Mouse (Mus musculus) kidney, adult 11 months (tissue): ENCODE measurements around the gene Sema4d.

ENCODE experiments used
- DNase-seq: peaks from one replicate; pipeline ENCODE4 v3.0.0; 2022

Sema4d gene

DNA sequence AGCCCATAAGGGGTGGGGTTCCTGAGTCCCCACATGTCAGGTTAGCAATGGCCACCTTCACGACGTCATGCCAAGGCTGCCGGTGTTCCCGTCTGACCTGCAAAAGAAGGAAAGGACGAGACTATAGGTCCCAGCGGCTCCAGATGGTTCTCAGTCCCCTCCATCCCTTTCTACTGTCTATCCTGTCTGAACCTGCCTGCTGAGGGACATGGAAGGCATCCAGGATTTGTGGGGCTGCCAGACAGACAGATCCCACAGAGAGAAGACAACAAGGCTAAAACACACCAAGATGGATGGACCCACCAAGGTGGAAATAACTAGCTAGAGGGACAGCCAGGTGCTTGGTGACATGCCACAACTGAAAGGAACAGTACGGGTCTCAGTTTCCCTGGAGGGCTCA lies 68.1 kb downstream of the Sema4d start:
- no peak for DNase-seq

DNA sequence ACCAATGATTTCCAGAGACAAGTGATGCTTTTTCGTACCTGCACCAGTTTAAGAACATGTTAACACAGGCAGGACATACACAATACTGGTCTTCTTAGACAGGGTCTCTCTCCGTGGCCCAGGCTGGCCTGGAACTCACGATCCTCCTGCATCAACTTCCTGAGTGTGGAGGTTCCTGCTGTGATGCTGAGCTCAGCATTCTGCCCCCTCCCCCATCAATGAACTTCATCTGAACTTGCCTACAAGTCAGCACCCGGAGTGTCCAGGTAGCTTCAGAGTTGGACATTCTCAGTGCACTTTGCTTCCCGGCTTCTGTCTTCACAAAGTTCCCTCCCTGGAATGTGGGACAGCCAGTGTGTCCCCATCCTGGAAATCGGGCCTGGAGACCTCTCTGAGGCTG lies 69.0 kb downstream of the Sema4d start:
- DNase-seq = no peak

DNA sequence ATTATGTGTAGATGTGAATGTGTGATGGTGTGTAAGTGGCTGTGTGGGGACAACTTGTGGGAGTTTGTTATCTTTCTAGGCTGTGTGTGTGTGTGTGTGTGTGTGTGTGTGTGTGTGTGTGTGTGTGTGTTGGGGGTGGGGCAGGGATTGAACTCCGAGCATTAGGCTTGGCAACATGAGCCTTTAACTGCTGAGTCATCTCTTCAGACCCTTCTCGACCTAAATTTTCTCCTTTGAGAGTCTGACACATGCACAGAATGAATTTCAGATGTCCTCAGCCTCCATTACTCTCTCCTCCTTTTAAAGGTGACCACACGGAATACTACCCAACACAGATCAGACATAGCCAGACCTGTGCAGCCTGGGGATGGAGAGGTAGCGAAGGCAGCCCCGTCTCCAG lies 70.4 kb downstream of the Sema4d start:
- no peak for DNase-seq

DNA sequence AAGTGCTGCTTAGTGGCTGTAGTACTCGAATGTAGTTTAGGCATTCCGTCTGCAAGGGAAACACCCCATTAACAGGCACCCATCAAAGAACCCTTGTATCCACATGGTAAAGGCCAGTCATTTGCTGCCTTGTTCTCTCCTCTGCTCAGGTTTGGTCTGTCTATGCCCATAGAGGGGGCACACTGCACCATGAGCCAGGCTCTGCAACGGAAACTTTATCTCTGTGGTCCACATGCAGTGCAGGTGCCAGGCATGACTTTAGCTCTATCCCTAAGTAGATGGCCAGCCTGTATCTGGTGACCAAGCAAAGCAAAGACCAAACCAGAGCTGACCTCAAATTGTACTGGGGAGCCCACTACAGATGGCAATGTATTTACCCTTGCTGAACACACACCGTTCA lies 73.0 kb downstream of the Sema4d start:
- no peak for DNase-seq

DNA sequence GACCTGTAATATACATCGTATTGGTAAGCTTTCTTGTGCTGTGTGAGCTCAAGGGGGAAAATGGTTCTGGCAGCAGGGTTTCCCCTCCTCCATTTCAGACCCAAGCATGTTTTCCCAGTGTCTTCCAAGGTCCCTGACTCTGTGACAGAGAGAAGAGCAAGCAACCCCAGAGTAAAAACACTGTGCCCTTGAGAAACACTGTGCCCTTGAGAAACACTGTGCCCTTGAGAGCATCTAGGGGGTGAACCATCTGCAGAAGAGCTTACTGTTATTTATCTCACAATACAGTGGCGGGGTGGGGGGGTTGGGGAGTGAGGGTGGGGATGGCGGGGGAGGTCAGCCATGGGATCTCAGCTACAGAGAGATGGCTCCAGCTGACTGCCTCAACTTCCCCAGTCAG lies 74.3 kb downstream of the Sema4d start:
- DNase-seq = no peak

DNA sequence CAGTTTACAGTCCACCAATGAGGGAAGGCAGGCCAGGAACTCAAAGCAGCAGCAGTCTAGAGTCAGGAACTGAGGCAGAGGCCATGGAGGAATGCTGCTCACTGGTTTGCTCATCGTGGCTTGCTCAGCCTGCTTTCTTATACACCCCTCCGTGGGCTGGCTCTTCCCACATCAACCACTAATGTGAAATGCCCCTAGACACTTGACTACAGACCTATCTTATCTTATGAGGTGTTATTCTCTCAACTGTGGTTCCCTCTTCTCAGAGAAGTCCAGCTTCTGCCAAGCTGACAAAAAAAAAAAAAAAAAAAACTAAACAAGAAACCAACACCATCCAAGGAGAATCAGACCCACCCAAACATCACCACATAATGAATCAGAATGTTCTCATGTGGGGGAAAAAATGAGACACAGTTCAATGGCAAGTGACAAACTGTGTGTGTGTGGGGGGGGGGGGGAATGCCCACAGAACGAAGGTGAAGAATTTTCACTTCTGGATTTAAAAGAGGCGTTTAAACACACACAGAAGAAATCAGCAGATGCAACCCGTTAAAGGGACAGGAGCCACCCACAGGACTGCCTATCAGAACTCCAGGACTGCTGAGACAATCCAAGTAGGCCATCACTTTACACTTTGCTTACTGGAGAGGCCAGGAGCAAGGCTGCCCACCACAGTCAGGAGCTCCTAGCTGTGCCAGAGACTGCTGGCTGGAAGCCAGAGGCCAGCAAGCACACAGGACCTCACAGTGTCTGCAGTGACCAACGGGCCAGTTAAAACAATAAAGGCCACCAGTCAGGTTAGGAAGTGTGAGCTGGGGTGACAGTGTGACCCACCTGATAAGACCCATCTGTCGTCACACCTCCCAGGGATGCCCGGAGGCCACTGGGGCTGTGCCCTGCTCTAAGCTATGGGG lies 76.9 kb downstream of the Sema4d start:
- no peak for DNase-seq

DNA sequence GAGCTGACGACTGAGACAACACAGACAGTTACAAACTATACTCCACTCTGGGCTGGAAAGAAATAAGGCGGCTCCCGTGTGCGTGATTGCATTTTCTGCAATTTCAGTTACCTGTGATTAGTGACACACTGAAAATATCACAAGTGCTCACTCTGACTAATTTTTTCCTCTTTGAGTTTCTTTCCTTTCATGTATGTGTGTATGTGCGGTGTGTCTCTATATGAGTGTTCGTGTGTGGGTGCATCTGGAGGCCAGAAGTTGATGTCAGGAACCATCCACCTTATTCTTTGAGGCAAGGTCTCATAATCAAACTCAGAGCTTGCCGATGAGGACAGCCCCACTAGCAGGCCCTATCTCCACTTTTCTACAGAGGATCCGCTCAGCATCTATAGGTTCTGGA lies 81.5 kb downstream of the Sema4d start:
- no peak for DNase-seq

DNA sequence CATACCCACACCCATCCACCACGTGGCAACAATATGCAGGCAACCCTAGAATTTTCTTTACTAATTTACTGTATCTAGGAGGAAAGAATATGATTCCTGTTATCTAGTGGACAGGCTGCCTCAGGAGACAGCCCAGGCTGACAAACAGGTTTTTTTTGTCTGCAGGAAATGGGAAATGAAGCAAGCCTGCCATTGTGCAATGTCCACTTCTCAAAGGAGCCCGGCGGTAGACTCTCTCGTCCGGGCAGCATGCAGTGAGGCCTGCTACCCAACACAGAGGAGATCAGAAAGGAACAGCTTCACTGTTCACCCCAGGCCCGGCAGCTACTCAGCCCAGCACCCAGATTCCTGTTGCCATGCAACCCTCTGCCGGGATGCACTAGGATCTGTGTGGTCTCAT lies 82.8 kb downstream of the Sema4d start:
- DNase-seq = no peak

DNA sequence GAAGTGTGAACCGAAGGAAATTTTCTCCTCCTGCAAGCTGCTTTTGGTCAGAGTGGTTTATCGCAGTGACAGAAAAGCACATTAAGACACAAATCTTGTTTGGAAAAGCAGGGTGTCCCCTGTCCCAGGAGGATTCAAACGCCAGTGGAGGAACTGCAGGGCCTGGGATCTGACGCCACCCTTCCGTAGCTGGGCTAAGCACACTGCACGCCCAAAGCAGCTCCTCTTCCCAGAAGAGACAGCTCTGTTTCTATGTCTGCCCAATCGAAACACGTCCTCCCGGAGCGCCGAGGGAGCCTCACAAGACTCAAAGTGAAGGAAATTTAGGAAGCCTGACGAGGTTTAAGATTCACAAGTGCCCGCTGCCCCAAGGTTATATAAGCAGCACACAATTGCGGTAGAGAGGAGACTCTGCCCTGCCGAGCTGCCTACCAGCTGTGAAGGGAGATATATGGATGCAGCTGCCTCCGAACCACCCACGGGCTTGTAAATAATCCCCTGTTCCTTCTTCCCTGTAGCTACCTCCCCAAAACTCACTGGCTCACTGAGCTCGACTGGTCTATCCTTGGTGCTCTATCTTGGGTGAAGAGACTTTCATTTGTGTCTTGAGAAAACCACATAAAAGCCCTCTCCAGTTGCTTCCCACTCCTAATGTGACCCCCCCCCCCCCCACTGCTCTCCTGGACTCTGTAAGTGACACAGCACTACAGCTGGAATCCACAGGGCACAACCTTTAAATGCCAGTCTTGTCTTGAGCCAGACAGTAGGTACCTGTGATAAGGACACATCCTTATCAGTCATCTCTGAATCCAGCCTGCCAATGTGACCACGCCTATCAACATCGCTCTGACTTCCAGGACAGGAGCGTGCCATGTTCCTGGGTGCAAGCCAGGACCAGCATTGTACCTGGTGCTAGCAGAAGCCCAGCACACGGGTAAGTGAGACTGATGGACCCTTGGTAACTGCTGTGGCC lies 87.4 kb downstream of the Sema4d start:
- DNase-seq = no peak

DNA sequence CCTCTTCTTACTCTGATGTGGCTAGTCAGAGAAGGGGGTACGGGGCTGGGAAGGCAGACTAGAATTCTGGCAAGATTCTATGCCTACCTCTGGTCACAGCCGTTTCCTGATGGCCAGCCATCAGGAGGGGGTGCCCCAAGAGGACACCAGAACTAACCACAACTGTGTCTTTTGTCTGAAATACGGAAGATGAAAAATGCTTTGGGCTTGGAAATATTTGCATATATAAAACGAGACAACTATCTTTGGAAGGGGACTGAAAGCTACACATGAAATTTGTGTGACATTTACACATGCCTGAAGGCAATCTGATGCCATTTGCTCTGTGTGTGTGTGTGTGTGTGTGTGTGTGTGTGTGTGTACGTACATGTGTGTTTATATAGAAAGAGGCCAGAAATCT lies 89.7 kb downstream of the Sema4d start:
- no peak for DNase-seq

DNA sequence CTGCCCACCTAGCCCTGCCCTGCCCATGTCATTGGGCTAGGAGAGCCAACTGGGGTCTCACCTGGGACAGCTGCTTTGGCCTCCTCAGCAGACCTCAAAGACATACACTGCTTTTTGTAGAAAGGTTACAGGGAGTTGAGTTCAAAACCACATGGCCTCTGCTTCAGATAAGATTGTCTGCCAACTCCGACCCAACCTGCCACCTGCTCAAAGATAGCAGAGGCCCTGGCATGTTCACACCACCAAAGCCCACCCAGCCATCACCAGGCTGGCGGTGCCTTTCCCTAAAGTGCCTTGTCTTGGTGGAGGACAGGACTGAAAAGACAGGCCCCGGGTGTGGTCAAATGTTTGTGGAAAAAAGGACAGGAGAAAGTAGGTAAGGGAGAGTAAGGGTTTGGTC lies 95.2 kb downstream of the Sema4d start:
- no peak for DNase-seq

DNA sequence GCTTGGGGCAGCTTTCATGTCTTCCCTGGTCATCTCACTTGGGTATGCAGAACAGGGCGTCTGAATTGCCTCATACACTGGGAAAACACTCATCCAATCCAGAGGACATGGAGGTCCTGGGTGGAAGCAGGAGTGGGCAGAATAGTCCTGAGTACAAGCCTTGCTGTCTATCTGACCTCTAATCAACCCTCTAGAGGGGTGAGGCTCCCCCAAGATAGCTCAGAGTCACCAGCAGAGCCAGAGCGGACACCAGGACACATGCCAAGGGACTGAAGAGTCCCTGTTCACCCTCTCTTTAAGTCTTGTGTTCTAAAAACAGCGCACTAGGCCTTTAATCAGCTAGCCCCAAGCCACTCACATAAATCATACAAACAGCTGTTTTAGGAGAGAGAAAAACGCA lies 95.7 kb downstream of the Sema4d start:
- no peak for DNase-seq

DNA sequence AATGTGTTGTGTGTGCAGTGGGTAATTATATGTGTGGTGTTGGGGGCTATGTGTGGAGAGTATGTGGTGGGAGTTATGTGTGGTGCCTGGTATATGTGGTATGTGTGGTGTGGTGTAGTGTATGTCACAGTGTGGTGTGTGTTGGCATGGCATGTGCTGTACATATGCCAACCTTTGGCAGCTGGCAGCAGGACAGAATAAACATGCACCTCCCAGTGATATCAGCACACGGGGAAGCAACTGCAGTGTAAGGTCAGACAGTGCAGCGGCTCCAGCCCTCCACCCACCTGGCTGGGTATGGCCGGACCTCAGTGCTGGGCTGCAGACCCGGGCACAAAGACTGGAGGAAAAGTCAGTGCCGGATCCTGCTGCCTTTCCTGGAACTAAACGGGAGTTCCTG lies 96.1 kb downstream of the Sema4d start:
- no peak for DNase-seq

DNA sequence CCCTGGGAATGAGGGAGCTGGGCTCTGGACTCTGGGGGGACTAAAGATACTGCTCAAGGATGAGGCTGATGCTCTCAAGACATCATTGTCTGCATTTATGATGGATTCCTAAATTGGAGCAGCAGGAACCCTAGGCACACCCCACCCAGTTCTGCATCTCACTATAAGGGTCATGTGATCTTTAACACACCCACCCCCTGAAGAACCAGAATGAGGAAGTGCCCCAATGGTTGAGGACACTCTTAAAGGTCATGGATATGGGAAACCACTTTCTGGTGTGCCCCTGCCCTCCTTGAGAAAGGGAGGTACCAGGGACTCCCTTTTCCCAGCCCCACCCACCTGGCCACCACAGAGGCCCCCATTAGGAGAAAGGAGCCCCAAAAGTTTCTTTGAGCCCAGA lies 97.1 kb downstream of the Sema4d start:
- no peak for DNase-seq

DNA sequence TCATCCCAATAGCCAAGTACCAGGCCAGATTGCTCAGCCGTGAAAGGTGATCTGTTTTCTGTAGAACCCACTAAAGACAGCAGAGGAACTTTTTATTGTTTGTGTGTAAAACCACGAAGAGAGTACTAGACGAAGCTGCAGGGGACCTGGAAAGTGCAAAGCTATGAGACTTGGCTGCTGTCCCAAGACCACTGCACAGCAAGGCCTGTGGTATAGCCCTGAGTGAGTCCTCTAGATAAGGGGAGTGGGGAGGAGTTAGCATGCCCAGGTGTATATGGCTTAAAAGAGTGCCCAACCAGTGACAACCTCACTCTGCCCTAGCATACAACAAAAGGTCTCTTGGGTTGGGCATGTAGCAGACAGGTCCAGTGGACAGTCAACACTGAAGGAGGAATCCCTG lies 104.9 kb downstream of the Sema4d start:
- DNase-seq = no peak

DNA sequence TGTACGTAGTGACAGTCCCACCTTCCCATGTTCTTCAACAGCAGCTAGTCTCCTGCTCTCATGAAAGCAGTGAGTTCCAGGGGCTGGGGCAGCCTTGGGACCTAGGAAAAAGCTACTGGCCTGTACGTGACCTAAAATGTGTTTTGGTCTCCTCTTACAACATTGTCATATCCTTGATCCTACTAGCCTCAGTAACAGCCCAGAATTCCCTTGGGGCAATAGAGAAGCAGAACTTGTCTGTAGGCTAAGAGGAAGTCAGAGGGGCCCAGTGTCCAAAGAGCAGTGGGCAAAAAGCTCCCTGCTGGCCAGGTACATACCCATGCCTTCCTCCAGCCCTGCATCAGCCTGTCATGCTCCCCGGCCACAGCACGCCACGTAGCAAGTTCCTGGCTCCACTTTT lies 106.6 kb downstream of the Sema4d start:
- no peak for DNase-seq

DNA sequence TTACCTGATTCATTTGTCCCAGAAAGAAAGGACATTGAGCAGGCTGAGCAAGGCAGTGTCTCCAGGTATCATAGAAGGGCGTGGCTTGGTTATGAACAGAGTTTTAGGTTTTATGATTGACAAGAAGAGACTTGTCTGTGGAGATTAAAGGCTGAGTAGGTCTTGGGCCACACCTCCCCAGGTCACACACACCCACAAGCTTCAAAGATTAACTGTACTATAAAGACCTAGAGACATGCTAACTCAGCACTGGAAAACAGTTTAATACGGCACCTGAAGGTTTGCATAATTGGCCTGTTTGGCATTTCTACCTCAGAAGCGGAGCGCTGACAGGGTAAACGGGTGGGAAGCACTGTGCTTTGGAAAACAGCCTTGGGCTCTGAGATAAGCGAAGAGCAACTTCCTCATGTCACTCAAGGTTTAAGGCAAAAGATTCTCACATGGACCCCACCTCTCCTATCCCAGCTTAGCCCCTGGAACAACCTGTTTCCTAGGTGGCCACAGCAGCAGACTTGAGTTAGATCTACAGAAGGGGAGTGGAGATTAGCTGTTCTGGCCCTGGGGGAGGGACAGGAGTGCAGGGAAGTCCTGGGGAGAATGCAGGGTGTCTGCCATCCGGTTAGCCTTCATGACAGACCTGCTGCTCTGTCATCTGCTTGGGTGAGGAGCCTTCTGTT lies 108.1 kb downstream of the Sema4d start:
- peak; percentile 68 for DNase-seq

DNA sequence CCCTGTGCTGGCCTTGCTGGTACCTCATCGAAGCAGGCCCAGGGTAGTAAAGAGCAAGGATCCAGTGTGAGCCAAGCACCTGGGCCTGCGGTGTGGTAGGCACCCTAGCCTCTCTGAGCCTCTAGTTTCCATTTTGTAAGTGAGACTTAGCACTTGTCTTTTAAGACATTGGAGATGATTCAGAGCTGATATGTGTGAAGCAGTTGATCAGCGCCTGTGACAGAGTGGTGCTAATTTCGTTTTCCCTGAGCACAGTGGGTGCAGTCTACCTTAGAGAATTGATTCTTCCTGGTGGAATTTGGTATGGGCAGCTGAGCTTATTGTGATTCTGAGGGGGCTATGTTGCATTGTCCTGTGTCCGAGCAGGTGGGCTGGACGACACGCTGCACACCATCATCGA lies 111.9 kb downstream of the Sema4d start:
- no peak for DNase-seq

DNA sequence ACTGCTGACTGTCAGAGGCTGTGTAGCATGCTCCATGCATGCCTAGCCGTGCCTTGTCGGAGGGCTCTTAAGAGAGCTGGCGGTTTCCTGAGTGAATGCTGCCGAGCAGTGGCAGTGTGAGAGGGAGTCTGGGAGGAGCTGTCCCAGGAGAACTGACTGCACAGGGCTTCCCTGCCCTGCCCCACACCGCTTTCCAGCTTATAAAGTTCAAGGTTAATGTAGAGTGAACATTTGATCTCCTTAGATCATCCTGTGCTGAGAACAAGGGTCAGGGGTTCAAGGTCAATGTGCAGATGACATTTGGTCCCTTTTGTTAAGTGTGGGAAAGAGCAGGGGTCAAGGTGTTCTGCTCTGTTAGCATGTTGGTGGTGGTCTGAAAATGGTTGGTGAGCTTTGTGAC lies 112.5 kb downstream of the Sema4d start:
- no peak for DNase-seq

DNA sequence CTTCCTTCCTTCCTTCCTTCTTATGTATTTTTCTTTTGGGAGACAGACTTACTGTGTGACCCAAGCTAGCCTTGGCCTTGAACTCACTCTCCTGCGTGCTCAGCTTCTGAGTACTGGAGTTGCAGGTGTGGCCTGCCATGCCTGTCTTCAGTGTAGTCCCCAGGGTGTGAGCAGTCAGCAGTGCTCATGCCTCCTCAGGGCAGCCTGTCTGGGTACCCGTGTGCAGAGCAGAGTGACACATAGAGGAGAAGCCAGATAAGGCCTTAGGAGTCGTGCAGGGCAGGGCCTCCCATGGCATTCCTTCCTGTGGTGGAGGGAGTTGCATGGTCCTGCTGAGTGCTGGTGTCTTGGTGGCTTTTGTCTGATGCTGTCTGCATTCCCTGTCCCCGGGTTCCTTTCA lies 114.2 kb downstream of the Sema4d start:
- DNase-seq = no peak

DNA sequence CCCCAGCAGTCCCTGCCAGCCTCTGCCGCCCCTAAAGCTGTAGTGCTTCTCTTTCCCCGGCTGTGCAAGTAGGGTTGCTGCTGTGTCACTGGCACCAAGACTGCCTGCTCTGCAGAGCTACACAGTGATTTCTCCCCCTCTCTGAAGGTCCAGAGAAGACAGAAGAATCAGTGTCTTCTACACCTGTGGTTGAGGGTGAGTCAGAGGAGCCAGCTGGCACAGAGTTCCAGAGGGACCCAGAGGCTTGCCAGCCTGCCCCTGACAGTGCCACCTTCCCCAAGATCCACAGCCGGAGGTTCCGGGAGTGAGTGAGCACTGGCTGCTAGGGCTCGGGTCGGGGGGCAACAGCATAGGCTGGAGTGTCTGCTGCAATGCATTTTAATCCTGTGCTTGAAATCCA lies 114.9 kb downstream of the Sema4d start:
- no peak for DNase-seq

DNA sequence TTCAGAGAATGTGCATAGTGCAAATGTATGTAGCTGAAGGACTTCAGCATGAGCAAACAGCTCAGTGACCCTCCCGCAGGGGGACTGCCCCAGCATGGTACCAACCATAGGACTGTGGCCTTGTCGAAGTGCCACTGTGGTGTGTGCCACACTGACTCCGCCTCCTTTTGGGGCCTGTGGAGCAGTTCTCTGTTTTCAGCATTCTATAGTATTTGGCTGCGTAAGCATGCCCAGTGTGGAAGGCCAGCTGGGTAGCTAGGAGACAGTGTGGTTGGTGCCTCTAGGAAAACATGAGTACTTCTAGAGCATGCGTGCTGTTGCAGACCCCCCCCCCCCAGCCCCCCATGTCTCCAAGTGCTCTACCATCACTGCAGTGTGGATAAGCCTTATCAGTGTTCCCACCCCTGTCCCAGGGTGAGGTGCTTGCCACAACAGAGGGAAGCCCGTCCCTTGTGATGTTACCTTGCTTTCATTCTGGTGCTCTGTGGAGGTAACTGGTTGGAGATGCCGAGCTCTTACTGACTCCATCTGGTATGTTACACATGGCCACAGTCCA lies 115.8 kb downstream of the Sema4d start:
- DNase-seq = no peak

DNA sequence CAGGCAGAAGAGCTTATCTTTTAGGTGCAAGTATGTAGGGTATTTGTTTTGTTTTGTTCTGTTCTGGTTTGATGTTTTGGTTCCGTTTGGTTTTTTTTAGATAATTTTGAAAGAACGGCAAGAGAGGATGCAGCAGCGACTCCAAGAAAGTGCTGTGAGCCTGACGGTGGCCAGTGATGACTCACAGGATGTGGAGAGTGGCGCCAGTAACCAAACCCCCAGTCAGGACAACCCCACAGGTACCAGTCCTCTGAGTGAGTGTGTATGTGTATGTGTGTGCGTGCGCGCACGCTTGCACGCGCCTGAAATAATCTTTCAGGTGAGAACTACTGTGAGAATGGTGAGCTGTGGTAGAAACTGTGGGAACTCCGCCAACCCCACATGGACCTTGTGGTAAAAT lies 116.5 kb downstream of the Sema4d start:
- no peak for DNase-seq
